13 mouse cellular contexts compared by ENCODE assay signal in genomic region chr13:10504211-10504610, GRCm38 (mm10).
"Had no signal": no experiment of that assay in that cellular context is flagged by ENCODE, and none has a peak within 500 bp of the region (broad histone marks: within the 10 kb centered on the region; RNA-seq: fewer than 3 reads in every experiment).

No protein-coding gene starts in this region.

- H3K9ac ChIP-seq: liver, embryonic 15.5 days; neural tube, embryonic 13.5 days had no signal

- ATAC-seq: intestine, embryonic 16.5 days; lung, postnatal 0 days had no signal

- DNase-seq: kidney, adult 8-10 months; kidney, postnatal 4 days; lung, adult 2 months; thymus, adult 18-20 months; thymus, postnatal 14 days had no signal

- H3K36me3 ChIP-seq: limb, embryonic 10.5 days; liver, embryonic 15.5 days; neural tube, embryonic 13.5 days had no signal

- H3K4me2 ChIP-seq: liver, embryonic 11.5 days; liver, embryonic 15.5 days; neural tube, embryonic 13.5 days had no signal

- H3K4me1 ChIP-seq: limb, embryonic 10.5 days; liver, embryonic 15.5 days; neural tube, embryonic 13.5 days had no signal

- H3K27ac ChIP-seq: limb, embryonic 10.5 days; liver, embryonic 15.5 days; macrophage; neural tube, embryonic 13.5 days; stomach, postnatal 0 days had no signal

- H3K27me3 ChIP-seq: liver, embryonic 15.5 days; neural tube, embryonic 13.5 days had no signal

- H3K9me3 ChIP-seq: limb, embryonic 10.5 days; liver, embryonic 15.5 days; neural tube, embryonic 13.5 days had no signal

- H3K4me3 ChIP-seq: limb, embryonic 10.5 days; liver, embryonic 15.5 days; neural tube, embryonic 13.5 days had no signal
